ENCODE assay signal across 28 mouse cellular contexts in genomic region chr9:113091881-113092280, GRCm38 (mm10).
"Had no signal": no experiment of that assay in that cellular context is flagged by ENCODE, and none has a peak within 500 bp of the region (broad histone marks: within the 10 kb centered on the region; RNA-seq: fewer than 3 reads in every experiment).

No protein-coding gene starts in this region.

- H3K27me3 ChIP-seq: limb, embryonic 12.5 days; limb, embryonic 13.5 days; limb, embryonic 15.5 days; liver, embryonic 12.5 days; liver, embryonic 13.5 days; liver, embryonic 15.5 days; lung, embryonic 15.5 days; megakaryocyte, embryonic 14.5 days; midbrain, embryonic 12.5 days; midbrain, embryonic 13.5 days; midbrain, embryonic 15.5 days; neural tube, embryonic 12.5 days; neural tube, embryonic 13.5 days had no signal

- H3K27ac ChIP-seq: limb, embryonic 10.5 days; limb, embryonic 12.5 days; limb, embryonic 13.5 days; limb, embryonic 15.5 days; liver, embryonic 12.5 days; liver, embryonic 13.5 days; liver, embryonic 14.5 days; liver, embryonic 15.5 days; lung, embryonic 15.5 days; macrophage; midbrain, embryonic 10.5 days; midbrain, embryonic 12.5 days; midbrain, embryonic 13.5 days; midbrain, embryonic 15.5 days; neural tube, embryonic 12.5 days; neural tube, embryonic 13.5 days had no signal

- H3K4me3 ChIP-seq: limb, embryonic 10.5 days; limb, embryonic 12.5 days; limb, embryonic 13.5 days; limb, embryonic 15.5 days; liver, embryonic 12.5 days; liver, embryonic 13.5 days; liver, embryonic 15.5 days; lung, embryonic 15.5 days; megakaryocyte, embryonic 14.5 days; midbrain, embryonic 10.5 days; midbrain, embryonic 12.5 days; midbrain, embryonic 13.5 days; midbrain, embryonic 15.5 days; myocyte; neural tube, embryonic 12.5 days; neural tube, embryonic 13.5 days had no signal

- DNase-seq: left cerebral cortex, postnatal 4 days; liver, embryonic 13.5 days; liver, postnatal 0 days; lung, adult 18-20 months; lung, adult 2 months; lung, embryonic 14.5 days; lung, postnatal 10 days; lung, postnatal 14 days; lung, postnatal 36 days; lung, postnatal 4 days; midbrain, embryonic 14.5 days had no signal

- H3K4me1 ChIP-seq: limb, embryonic 12.5 days; limb, embryonic 13.5 days; limb, embryonic 15.5 days; liver, embryonic 12.5 days; liver, embryonic 13.5 days; liver, embryonic 15.5 days; lung, embryonic 15.5 days; megakaryocyte, embryonic 14.5 days; midbrain, embryonic 10.5 days; midbrain, embryonic 12.5 days; midbrain, embryonic 13.5 days; midbrain, embryonic 15.5 days; neural tube, embryonic 12.5 days; neural tube, embryonic 13.5 days had no signal

- H3K36me3 ChIP-seq: limb, embryonic 10.5 days; limb, embryonic 12.5 days; limb, embryonic 13.5 days; limb, embryonic 15.5 days; liver, embryonic 12.5 days; liver, embryonic 13.5 days; liver, embryonic 15.5 days; lung, embryonic 15.5 days; midbrain, embryonic 10.5 days; midbrain, embryonic 12.5 days; midbrain, embryonic 13.5 days; midbrain, embryonic 15.5 days; neural tube, embryonic 12.5 days; neural tube, embryonic 13.5 days had no signal

- H3K9ac ChIP-seq: limb, embryonic 12.5 days; limb, embryonic 13.5 days; limb, embryonic 15.5 days; liver, embryonic 12.5 days; liver, embryonic 13.5 days; liver, embryonic 14.5 days; liver, embryonic 15.5 days; liver, postnatal 0 days; lung, embryonic 14.5 days; lung, embryonic 15.5 days; midbrain, embryonic 12.5 days; midbrain, embryonic 13.5 days; midbrain, embryonic 15.5 days; neural tube, embryonic 12.5 days; neural tube, embryonic 13.5 days had no signal
